Mouse (Mus musculus): Measurements from ENCODE around the gene Zcchc24. TPM values are rescaled to one million over a fixed set of nuclear protein-coding genes. Genes with fewer than 3 reads are reported as not detected.

Gene Zcchc24
- polyA plus RNA-seq, 1 experiment from 2014 or later = 17.3 TPM

GRCm38 (mm10) chr14:25742943-25743342, 25.9 kb downstream of the Zcchc24 start:
- H3K27me3 ChIP-seq (ENCODE audit: insufficient read depth, low read length) = no peaks in the 10 kb centered on the region
- no peak overlapping the region for H3K4me3 ChIP-seq (ENCODE audit: low read length)
- no peak overlapping the region for H3K4me2 ChIP-seq (replicated peaks; ENCODE audit: low read depth, low read length)
- no peaks in the 10 kb centered on the region for H3K9me3 ChIP-seq (ENCODE audit: low read length)
- WGBS = 87% methylated on average over 5 of the region's 5 CpGs
- ATAC-seq (ENCODE audit: low FRiP score, low TSS enrichment) = no peak
- no peak overlapping the region for H3K27ac ChIP-seq (ENCODE audit: low read length)
- peaks cover 25% of the 10 kb centered on the region for H3K4me1 ChIP-seq (ENCODE audit: insufficient read depth, low read length)
- no peaks in the 10 kb centered on the region; the same call in 1 of the 2 replicates for H3K36me3 ChIP-seq (ENCODE audit: insufficient read depth, low read length)
- H3K9ac ChIP-seq (replicated peaks; ENCODE audit: low read length) = no peak overlapping the region

GRCm38 (mm10) chr14:25741840-25742367, 26.9 kb downstream of the Zcchc24 start:
- H3K9ac ChIP-seq (replicated peaks; ENCODE audit: low read length) = no peak overlapping the region
- ATAC-seq (ENCODE audit: low FRiP score, low TSS enrichment) = no peak
- peaks cover 35% of the 10 kb centered on the region for H3K4me1 ChIP-seq (ENCODE audit: insufficient read depth, low read length)
- H3K4me3 ChIP-seq (ENCODE audit: low read length) = no peak overlapping the region
- H3K27ac ChIP-seq (ENCODE audit: low read length) = no peak overlapping the region
- H3K27me3 ChIP-seq (ENCODE audit: insufficient read depth, low read length) = no peaks in the 10 kb centered on the region
- no peaks in the 10 kb centered on the region; the same call in 1 of the 2 replicates for H3K36me3 ChIP-seq (ENCODE audit: insufficient read depth, low read length)
- 65% methylated on average over 5 of the region's 5 CpGs for WGBS
- no peaks in the 10 kb centered on the region for H3K9me3 ChIP-seq (ENCODE audit: low read length)
- no peak overlapping the region for H3K4me2 ChIP-seq (replicated peaks; ENCODE audit: low read depth, low read length)

GRCm38 (mm10) chr14:25741211-25741610, 27.6 kb downstream of the Zcchc24 start:
- no peak overlapping the region for H3K27ac ChIP-seq (ENCODE audit: low read length)
- H3K4me1 ChIP-seq (ENCODE audit: insufficient read depth, low read length) = peaks cover 42% of the 10 kb centered on the region
- H3K9ac ChIP-seq (replicated peaks; ENCODE audit: low read length) = no peak overlapping the region
- no peak overlapping the region for H3K4me2 ChIP-seq (replicated peaks; ENCODE audit: low read depth, low read length)
- WGBS = 74% methylated on average over 3 of the region's 3 CpGs
- no peak overlapping the region for H3K4me3 ChIP-seq (ENCODE audit: low read length)
- H3K36me3 ChIP-seq (ENCODE audit: insufficient read depth, low read length) = no peaks in the 10 kb centered on the region; the same call in 1 of the 2 replicates
- H3K27me3 ChIP-seq (ENCODE audit: insufficient read depth, low read length) = no peaks in the 10 kb centered on the region
- H3K9me3 ChIP-seq (ENCODE audit: low read length) = no peaks in the 10 kb centered on the region
- no peak for ATAC-seq (ENCODE audit: low FRiP score, low TSS enrichment)

- Histone ChIP-seq H3K4me1 (ENCODE audit: insufficient read depth, low read length) (peaks cover 54% of the 10 kb centered on the region), H3K4me2 (replicated peaks; ENCODE audit: low read depth, low read length) (no peak overlapping the region), H3K4me3 (ENCODE audit: low read length) (no peak overlapping the region), H3K27ac (ENCODE audit: low read length) (no peak overlapping the region), H3K9ac (replicated peaks; ENCODE audit: low read length) (no peak overlapping the region), H3K27me3 (ENCODE audit: insufficient read depth, low read length) (no peaks in the 10 kb centered on the region), H3K9me3 (ENCODE audit: low read length) (no peaks in the 10 kb centered on the region), H3K36me3 (ENCODE audit: insufficient read depth, low read length) (no peaks in the 10 kb centered on the region; the same call in 1 of the 2 replicates)
- no peak for ATAC-seq (ENCODE audit: low FRiP score, low TSS enrichment)
- 79% methylated on average over 4 of the region's 4 CpGs for WGBS
Measured at GRCm38 (mm10) chr14:25739957-25740565, 28.8 kb downstream of the Zcchc24 start.

- WGBS = 32% methylated on average over 14 of the region's 14 CpGs
- no peaks in the 10 kb centered on the region for H3K27me3 ChIP-seq (ENCODE audit: insufficient read depth, low read length)
- peaks cover 63% of the 10 kb centered on the region for H3K4me1 ChIP-seq (ENCODE audit: insufficient read depth, low read length)
- peak; percentile 39 for ATAC-seq (ENCODE audit: low FRiP score, low TSS enrichment)
- no peaks in the 10 kb centered on the region for H3K9me3 ChIP-seq (ENCODE audit: low read length)
- no peaks in the 10 kb centered on the region for H3K36me3 ChIP-seq (ENCODE audit: insufficient read depth, low read length)
- H3K27ac ChIP-seq (ENCODE audit: low read length) = peak overlapping the region; percentile 56
- H3K4me3 ChIP-seq (ENCODE audit: low read length) = no peak overlapping the region
- H3K4me2 ChIP-seq (replicated peaks; ENCODE audit: low read depth, low read length) = peak overlapping the region; percentile 10; the same call in 1 of the 2 replicates
- H3K9ac ChIP-seq (replicated peaks; ENCODE audit: low read length) = no peak overlapping the region
Measured at GRCm38 (mm10) chr14:25738591-25739001, 30.2 kb downstream of the Zcchc24 start.

- WGBS = 44% methylated on average over 6 of the region's 6 CpGs
- peak; percentile 73 for ATAC-seq (ENCODE audit: low FRiP score, low TSS enrichment)
- Histone ChIP-seq H3K4me2 (replicated peaks; ENCODE audit: low read depth, low read length) (no peak overlapping the region), H3K27ac (ENCODE audit: low read length) (peak overlapping the region; percentile 63; the same call in 1 of the 2 replicates), H3K4me3 (ENCODE audit: low read length) (no peak overlapping the region), H3K36me3 (ENCODE audit: insufficient read depth, low read length) (no peaks in the 10 kb centered on the region), H3K4me1 (ENCODE audit: insufficient read depth, low read length) (peaks cover 63% of the 10 kb centered on the region), H3K9me3 (ENCODE audit: low read length) (no peaks in the 10 kb centered on the region), H3K9ac (replicated peaks; ENCODE audit: low read length) (no peak overlapping the region; the same call in 1 of the 2 replicates), H3K27me3 (ENCODE audit: insufficient read depth, low read length) (no peaks in the 10 kb centered on the region)
Measured at GRCm38 (mm10) chr14:25736589-25736988, 32.2 kb downstream of the Zcchc24 start.

- no peaks in the 10 kb centered on the region for H3K27me3 ChIP-seq (ENCODE audit: insufficient read depth, low read length)
- H3K27ac ChIP-seq (ENCODE audit: low read length) = peak overlapping the region; percentile 63; the same call in 1 of the 2 replicates
- H3K4me3 ChIP-seq (ENCODE audit: low read length) = no peak overlapping the region
- H3K36me3 ChIP-seq (ENCODE audit: insufficient read depth, low read length) = no peaks in the 10 kb centered on the region
- H3K9me3 ChIP-seq (ENCODE audit: low read length) = no peaks in the 10 kb centered on the region
- H3K4me1 ChIP-seq (ENCODE audit: insufficient read depth, low read length) = peaks cover 63% of the 10 kb centered on the region
- H3K4me2 ChIP-seq (replicated peaks; ENCODE audit: low read depth, low read length) = no peak overlapping the region
- H3K9ac ChIP-seq (replicated peaks; ENCODE audit: low read length) = no peak overlapping the region
- ATAC-seq (ENCODE audit: low FRiP score, low TSS enrichment) = no peak
- WGBS = 71% methylated on average over 3 of the region's 3 CpGs
Measured at GRCm38 (mm10) chr14:25736140-25736539, 32.7 kb downstream of the Zcchc24 start.

- no peaks in the 10 kb centered on the region for H3K36me3 ChIP-seq (ENCODE audit: insufficient read depth, low read length)
- H3K9me3 ChIP-seq (ENCODE audit: low read length) = no peaks in the 10 kb centered on the region
- H3K27ac ChIP-seq (ENCODE audit: low read length) = peak overlapping the region; percentile 76
- H3K4me2 ChIP-seq (replicated peaks; ENCODE audit: low read depth, low read length) = no peak overlapping the region
- peak overlapping the region; percentile 35; the same call in 1 of the 2 replicates for H3K9ac ChIP-seq (replicated peaks; ENCODE audit: low read length)
- no peaks in the 10 kb centered on the region for H3K27me3 ChIP-seq (ENCODE audit: insufficient read depth, low read length)
- H3K4me1 ChIP-seq (ENCODE audit: insufficient read depth, low read length) = peaks cover 56% of the 10 kb centered on the region
- ATAC-seq (ENCODE audit: low FRiP score, low TSS enrichment) = 0 out of 2 replicates have a peak, but pooled peaks have one; percentile 21
- H3K4me3 ChIP-seq (ENCODE audit: low read length) = no peak overlapping the region
- 28% methylated on average over 17 of the region's 17 CpGs for WGBS
Measured at GRCm38 (mm10) chr14:25734736-25735716, 33.8 kb downstream of the Zcchc24 start.

- Histone ChIP-seq H3K27ac (ENCODE audit: low read length) (no peak overlapping the region), H3K9me3 (ENCODE audit: low read length) (no peaks in the 10 kb centered on the region), H3K9ac (replicated peaks; ENCODE audit: low read length) (no peak overlapping the region), H3K4me2 (replicated peaks; ENCODE audit: low read depth, low read length) (no peak overlapping the region), H3K4me1 (ENCODE audit: insufficient read depth, low read length) (peaks cover 24% of the 10 kb centered on the region), H3K27me3 (ENCODE audit: insufficient read depth, low read length) (no peaks in the 10 kb centered on the region), H3K36me3 (ENCODE audit: insufficient read depth, low read length) (no peaks in the 10 kb centered on the region), H3K4me3 (ENCODE audit: low read length) (no peak overlapping the region)
- no peak; the same call in 1 of the 2 replicates for ATAC-seq (ENCODE audit: low FRiP score, low TSS enrichment)
- 78% methylated on average over 5 of the region's 5 CpGs for WGBS
Measured at GRCm38 (mm10) chr14:25727149-25727510, 41.7 kb downstream of the Zcchc24 start.
